Mouse (Mus musculus): Measurements from ENCODE around the gene Ccdc174.

Gene Ccdc174

GRCm38 (mm10) chr6:91917716-91918115 lies 39.9 kb downstream of the Ccdc174 start:
- no peak for DNase-seq (ENCODE audit: extremely low read depth, low read depth)

GRCm38 (mm10) chr6:91931231-91931630 lies 53.4 kb downstream of the Ccdc174 start:
- no peak for DNase-seq (ENCODE audit: extremely low read depth, low read depth)

GRCm38 (mm10) chr6:91938491-91938890 lies 60.6 kb downstream of the Ccdc174 start:
- no peak for DNase-seq (ENCODE audit: extremely low read depth, low read depth)

GRCm38 (mm10) chr6:91948426-91948825 lies 70.6 kb downstream of the Ccdc174 start:
- no peak for DNase-seq (ENCODE audit: extremely low read depth, low read depth)
